Mouse (Mus musculus) NIH3T3 (cell line): ENCODE data around the gene Anks3.

Experiments used
- DNase-seq: peaks from one replicate; pipeline ENCODE4 v3.0.0-alpha.2; 2012; ENCODE audit warnings: low read depth

Gene Anks3

GRCm38 (mm10) chr16:4927967-4928366 lies 36.0 kb downstream of the Anks3 start:
- DNase-seq, result no peak

- DNase-seq, result no peak
Measured at GRCm38 (mm10) chr16:4923996-4924395, 40.0 kb downstream of the Anks3 start.

- no peak for DNase-seq
Measured at GRCm38 (mm10) chr16:4922481-4922880, 41.5 kb downstream of the Anks3 start.

- no peak for DNase-seq
Measured at GRCm38 (mm10) chr16:4920556-4920955, 43.4 kb downstream of the Anks3 start.

DNA sequence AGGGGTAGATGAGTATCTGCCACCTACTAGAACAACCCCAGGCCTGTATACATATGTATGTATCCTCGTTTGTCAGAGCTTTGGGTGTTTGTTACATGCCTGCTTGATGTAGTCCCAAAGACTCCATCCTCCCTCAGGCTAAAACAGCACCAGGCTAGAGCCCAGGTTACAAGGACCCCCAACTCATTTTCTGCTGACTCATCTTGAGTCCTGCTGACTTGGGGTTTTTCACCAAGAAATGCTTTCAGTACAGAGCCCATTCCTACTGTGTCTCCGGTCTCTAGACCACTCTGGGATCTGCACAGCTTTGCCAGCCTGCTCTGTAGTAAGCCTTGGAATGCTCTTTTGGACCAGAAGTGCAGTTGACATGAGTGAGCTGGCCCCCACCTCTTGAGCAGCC lies 47.4 kb downstream of the Anks3 start:
- DNase-seq, result no peak

DNA sequence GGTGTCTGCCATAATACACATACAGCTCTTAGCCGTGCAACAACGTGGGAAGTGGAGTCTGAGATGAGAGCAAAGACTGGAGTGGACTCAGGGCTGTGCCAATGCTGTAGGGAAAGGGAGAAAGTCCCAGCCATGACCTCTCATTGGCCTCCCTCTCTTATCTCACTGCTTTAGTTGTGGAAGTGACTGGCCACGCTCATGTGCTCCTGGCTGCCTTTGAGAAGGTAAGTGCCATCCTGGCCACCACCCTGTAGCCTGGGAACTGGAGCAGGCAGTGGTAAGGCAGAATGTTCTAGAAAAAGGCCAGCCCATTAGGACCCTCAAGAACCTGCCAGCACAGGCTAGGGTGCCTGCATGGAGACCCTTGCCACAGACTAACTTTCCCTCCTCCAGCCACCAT lies 48.1 kb downstream of the Anks3 start:
- DNase-seq, result no peak

GRCm38 (mm10) chr16:4913783-4914735 lies 49.9 kb downstream of the Anks3 start:
- peak; percentile 95 for DNase-seq

DNA sequence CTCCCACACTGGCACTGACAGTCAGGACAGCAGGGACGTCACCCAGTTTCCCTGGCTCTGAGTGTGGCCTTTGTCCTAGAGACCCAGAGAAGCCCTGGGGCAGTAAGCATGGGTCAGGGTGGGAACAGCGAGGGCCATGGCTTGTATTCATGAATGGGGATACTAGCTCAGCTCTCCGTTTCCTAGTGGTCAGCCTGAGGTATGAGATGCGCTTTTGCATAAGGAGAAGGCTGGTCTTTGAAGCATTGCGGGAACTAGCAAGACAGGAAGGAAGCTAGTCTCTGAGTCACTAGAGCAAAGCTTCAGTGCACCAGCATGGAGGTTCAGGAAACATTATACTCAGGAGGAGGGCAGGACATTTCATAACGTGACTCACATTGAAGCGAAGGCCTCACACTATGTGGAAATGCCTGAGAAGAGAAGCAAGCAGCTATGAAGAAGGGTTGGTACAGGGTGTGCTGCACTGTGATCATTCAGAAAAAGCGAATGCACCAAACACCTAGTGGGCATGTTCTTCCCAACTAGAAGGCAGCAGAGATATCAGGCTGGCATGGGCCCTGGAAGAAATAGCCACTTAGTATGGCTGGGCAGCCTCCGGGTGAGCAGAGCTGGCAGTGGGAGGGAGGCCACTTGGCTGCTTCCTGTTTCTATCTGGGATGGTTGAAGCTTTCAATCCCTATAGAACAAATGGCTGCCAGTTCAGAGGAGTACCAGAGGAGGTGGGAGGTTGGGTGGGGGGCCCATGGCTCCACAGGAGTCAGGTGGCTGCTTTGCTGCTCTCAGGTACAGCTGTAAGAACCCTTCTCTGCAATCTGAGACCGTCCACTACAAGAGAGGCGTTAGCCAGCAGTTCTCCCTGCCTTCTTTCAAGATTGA lies 50.9 kb downstream of the Anks3 start:
- DNase-seq, result peak; percentile 88

DNA sequence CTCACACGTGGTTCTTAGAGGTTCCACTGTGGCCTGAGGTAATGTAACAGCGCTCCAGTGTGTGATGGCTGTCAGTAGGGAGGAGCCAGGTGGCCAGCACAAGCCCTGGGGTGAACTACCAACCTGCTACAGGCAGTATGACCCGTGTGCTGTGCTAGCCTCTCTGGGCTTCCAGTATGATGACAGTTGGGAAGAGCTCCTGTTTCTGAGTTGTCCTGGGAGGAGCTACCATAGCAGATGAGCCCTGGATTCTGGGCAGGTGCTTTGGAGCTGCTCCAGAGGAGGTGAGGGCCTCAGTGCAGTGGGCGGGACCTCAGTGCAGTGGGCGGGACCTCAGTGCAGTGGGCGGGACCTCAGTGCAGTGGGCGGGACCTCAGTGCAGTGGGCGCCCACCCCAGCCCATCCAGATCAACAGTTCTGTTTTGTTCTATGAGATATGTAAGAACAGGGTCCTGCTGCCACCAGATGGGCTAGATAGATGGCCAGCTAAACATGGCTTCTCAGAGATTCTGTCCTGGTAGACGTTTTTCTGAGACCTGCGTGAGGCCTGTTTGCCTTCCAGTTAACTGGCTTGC lies 51.8 kb downstream of the Anks3 start:
- DNase-seq, result no peak

GRCm38 (mm10) chr16:4910758-4911157 lies 53.2 kb downstream of the Anks3 start:
- DNase-seq, result no peak

GRCm38 (mm10) chr16:4909745-4910144 lies 54.3 kb downstream of the Anks3 start:
- DNase-seq, result peak; percentile 55

GRCm38 (mm10) chr16:4907972-4908371 lies 56.0 kb downstream of the Anks3 start:
- no peak for DNase-seq

DNA sequence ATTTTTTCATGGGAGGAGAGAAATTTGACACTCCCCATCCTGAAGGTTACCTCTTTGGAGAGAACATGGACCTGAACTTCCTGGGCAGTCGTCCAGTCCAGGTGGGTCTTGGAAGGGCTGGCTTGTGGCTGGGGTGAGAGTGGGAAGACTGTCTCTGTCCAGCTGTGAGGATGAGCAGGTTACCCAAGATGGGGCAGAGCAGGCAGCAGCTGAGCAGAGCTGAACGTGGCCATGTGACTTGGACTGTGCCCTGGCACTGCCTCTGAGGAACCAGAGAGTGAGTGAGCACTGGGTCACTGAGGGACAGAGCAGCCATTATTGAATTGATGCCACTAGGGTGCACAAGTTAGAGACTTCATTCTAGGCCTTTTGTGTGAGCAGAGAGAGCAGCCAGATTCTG lies 56.6 kb downstream of the Anks3 start:
- no peak for DNase-seq

GRCm38 (mm10) chr16:4906559-4906958 lies 57.4 kb downstream of the Anks3 start:
- no peak for DNase-seq

- no peak for DNase-seq
Measured at GRCm38 (mm10) chr16:4905591-4905990, 58.4 kb downstream of the Anks3 start.

GRCm38 (mm10) chr16:4904878-4905277 lies 59.1 kb downstream of the Anks3 start:
- DNase-seq, result no peak

GRCm38 (mm10) chr16:4903491-4904102 lies 60.4 kb downstream of the Anks3 start:
- DNase-seq, result no peak

- no peak for DNase-seq
Measured at GRCm38 (mm10) chr16:4902390-4902789, 61.6 kb downstream of the Anks3 start.

DNA sequence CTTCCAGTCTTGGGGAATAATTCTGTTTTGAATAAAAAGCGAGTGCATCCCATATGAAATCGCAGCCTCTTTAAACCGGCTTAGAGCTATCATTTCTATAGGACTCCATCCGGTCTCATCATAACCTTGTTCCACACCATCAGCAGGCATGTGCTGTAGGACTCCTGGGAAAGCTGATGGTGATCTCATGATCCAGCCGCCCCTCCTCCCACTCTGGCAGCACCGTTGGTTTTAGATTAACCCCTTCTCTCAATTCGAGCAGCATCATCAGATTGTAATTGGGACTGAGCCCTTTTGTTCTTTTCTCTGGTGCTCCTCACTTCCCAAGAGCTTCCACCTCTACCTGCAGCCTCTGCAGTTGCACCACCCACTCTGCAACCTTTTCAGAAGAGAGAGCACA lies 62.8 kb downstream of the Anks3 start:
- DNase-seq, result no peak

DNA sequence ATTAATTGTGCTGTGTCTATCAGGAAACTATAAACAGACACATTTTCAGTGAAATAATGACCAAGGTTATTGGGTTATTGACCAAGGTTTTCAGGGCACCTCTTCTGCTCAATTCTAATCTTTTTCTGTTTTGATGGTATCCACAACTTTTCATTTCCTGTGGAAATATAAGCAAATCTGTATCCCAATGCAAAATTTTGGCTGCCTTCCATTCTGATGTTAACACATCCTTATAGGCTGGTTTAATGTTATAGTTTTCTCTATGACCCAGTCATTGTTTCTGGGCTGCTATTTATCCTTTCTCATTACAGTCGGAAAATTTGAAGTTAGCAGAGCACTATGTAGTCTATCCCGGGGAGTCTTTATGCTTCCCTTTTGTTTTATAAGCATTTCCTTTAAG lies 64.3 kb downstream of the Anks3 start:
- no peak for DNase-seq

- no peak for DNase-seq
Measured at GRCm38 (mm10) chr16:4898881-4899280, 65.1 kb downstream of the Anks3 start.

DNA sequence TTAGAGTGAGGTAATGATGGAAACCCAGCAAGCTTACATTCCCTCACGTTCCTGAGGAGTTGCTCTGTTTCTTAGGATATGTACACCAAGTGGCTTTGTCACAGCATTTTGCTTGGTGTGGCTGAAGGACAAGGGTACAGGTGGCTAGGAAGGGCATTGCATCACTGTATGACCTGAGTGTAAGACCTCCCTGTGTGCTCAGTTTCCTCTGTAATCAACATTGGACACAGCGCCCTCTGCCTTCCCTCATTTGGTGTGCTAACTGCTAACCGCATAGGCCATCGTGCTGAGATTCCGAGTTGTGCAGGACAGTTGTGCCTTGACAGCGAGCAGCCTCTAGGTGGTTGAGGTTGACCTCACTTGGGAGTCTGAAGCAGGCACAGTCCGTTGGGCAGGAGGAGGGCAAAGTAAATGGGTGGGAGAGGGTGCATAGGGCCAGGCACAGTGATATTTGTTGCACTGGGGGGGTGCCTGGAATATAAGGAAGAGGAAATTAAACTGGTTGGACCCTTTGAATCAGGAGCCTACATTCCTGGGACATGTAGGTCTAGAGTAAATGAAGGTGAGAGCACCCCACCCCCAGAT lies 66.8 kb downstream of the Anks3 start:
- no peak for DNase-seq
